Mouse (Mus musculus) c-Kit-positive CD71-positive TER-119-positive erythroid progenitor cells, embryonic 14.5 days (primary cell): ENCODE data around the gene Cstl1.
"Not testable (repeated sequence)": the region's sequence is repeated elsewhere in the genome, so short reads cannot be mapped to it uniquely, and the experiment has no call there.

ENCODE experiments used
- DNase-seq: peaks from one replicate; pipeline ENCODE4 v3.0.0-alpha.2; 2013; ENCODE audit warnings: low spot score

Cstl1 gene

GRCm38 (mm10) chr2:148750058-148750457, at the start of gene Cstl1:
Gene Cstl1 (plus strand): TSS chr2:148750358.
- DNase-seq = no peak

GRCm38 (mm10) chr2:148706409-148707201, 43.6 kb upstream of the Cstl1 start:
- peak; percentile 16 for DNase-seq

GRCm38 (mm10) chr2:148707202-148707530, 43.0 kb upstream of the Cstl1 start:
- no peak for DNase-seq

DNA sequence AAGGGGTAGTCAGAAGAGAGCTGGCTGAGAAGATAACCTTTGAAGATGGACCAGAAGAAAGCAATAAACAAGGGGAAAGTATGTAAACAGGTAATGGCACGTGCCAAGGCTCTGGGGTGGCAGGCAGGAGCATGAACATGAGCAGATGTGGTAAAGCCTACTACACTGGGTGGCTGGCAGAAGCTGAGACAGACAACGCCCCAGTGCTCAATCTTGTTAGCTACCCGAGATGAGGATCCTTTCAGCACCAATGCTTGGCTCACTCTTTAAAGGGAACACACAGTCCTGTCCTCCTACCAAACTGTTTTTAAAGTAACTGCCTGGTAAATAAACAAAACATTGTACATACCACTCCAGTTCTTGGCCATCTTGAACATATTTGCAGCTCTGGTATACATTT, 37.8 kb upstream of the Cstl1 start:
- DNase-seq = no peak

DNA sequence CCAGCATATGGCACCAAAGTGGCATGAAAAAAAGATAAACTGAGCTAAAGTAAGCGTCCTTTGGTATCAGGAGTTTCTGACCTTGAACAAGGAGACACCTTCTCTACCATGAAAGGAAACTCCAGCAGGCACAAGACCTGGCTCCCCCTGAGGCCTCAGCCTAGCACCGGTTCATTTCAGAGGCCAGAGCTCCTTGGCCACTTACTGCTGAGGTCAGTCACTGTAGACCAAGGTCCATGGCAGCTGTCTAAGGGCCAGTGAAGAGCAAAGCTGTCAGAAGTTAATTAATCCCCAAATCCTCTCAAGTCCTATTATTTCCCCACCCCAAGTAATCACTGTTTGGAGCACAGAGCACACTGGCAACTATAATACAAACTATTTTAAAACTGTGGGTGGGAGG, 33.1 kb upstream of the Cstl1 start:
- no peak for DNase-seq

DNA sequence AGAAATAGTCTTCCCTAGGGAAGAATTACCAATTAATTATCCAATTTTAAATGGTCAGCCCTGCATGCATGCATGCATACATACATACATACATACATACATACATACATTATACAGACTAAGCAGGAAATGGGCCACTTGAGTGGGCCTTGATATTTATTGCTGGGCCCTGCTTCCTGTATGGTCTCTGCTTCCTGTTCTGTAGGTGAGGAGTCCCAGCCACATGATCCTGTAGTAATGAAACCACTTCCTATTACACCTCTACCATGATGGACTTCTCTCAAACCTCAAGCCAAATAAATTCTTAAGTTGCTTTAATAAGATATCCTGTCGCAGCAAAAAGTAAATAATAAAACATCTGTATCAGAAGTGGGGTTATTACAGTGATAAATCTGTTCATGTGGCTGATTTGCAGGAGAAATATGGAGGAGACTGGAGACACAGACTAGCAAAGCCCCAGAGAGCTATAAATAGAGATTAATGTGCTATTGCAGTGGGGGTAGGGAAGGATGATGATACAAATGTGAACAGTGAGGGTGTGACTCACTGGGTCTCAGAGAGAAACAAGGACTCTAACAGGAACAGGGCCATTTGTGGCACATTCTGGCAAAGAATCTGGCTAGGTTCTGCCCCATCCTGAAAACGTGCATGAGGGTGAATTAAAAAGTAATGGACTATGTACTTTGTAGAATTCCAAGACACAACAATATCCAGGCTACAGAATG, 30.7 kb upstream of the Cstl1 start:
- no peak for DNase-seq

GRCm38 (mm10) chr2:148731614-148732326, 18.4 kb upstream of the Cstl1 start:
- DNase-seq = no peak

GRCm38 (mm10) chr2:148732327-148733000, 17.7 kb upstream of the Cstl1 start, which contains the start of gene Napb:
Gene Napb (minus strand): TSS chr2:148732467.
- DNase-seq = peak; percentile 44

DNA sequence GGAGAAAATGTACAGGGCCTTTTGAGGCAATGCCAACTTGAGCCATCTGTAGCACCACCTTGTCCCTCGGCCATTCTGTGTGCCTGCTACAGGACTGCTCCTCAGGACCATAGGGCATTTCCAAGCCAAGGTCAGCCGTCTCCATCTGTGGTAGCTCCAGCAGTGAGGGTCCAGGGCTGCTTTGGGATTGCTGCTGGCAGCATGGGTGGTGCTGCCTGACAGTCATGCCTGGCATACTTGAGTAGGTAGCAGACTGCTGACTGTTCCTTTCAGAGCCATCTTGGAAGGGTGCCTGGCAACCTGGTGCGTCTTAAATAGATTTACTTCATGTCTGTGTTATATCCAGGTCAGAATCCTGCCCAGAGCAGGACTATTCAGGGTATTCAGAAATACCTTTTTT, 7.2 kb upstream of the Cstl1 start:
- DNase-seq = no peak

- DNase-seq = no peak
Measured at GRCm38 (mm10) chr2:148743846-148744407, 6.2 kb upstream of the Cstl1 start.

- DNase-seq = peak; percentile 81
Measured at GRCm38 (mm10) chr2:148751893-148752813, 2.0 kb downstream of the Cstl1 start.

DNA sequence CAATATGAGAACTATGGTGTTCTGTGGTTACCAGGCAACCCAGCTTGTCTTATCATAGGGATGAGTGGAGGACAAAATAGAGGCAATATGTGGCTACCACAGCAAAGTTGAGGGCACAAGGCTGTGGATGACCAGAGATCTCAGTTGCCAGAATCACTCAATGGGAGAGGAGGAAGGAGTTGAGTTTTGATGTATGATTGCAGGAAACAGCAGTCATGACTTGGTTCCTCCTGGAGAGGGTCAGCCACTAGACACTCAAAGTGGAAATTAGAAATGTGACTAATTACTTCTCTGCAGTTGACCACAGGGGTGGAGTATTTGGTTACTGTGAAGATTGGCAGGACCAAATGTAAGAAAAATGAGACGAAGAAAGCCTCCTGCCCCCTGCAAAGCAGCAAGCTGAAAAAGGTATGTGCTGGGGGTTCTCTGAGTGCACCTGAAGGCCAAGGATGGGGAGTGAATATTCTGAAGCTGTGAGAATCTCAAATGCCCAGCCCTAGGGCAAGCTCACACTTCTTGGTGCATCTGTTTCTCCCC, 4.2 kb downstream of the Cstl1 start:
- DNase-seq = no peak

DNA sequence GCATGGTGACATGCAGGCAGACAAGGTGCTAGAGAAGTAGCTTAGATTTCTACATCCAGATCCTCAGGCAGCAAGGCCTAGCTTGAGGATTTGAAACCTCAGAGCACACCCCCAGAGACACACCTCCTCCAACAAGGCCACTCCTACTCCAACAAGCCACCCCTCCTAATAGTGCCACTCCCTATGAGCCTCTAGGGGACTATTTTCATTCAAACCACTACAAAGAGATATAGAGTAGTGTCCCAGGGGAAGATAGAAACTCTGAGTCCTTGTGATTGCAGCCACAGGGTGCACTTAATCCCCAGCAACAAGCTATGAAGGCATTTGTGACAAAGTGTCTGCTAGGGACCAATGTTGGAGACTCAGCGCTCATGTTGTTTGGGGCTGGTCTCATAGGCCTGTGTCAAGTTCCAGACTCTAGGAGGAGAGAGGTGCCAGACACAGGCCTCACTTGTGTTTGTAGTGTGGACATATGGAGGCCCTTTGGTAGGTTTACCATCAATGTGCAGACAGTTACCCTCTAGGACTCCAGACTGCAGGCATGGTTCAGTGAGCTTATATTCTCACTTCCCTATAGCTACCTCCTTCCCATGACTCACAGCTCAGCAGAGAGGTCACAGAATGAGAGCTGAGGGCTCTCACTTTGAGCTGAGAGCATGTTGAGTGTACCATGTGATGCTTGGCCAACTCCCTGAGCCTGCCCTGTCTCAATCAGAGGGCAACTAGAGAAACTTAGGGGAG, 13.7 kb downstream of the Cstl1 start:
- DNase-seq = no peak

GRCm38 (mm10) chr2:148771397-148771796, 21.2 kb downstream of the Cstl1 start, which contains the start of gene Cst11:
Gene Cst11 (minus strand): TSS chr2:148771497.
- DNase-seq = not testable (repeated sequence)

DNA sequence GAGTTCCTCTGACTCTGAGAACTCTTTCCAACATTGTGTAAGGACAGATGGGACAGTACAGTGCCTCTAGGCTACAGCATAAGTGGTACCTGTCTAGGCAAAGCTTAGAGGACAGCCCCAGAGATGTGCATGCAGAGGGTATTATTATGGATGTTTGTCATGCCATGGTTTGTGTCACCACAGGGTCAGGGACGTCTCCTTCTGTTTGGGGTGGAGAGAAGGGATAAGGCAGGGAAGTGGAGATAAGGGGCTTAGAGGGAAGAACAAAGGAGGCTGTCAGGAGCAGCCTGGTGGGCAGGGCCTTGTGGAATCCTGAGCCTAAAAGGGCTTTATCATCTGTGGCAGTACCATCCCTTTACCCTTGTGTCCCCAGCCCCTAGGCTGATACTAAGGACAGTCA, 31.6 kb downstream of the Cstl1 start, which contains the start of gene 8030411F24Rik:
Gene 8030411F24Rik, plus strand, starts transcription at position 301 of the 400 bp plus-strand sequence.
- no peak for DNase-seq

DNA sequence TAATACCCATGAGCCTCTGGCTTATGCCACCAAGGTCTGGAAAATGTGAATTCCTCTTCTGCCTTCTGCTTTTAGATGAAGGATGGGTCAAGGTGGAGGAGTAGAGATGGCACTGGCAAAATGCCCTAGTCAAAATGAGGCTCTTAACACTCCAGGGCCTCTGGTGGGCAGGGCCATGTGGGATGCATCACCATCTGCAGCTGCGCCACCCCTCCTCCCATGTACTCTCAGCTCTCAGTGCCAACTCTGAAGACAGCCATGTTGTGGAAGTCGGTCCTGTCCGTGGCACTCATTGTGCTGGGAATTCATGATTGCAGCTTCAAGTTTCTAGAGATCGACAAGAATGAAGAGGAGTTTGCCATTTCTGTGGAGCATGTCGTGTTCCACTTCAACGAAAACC, 39.0 kb downstream of the Cstl1 start, which contains the start of gene Cst12:
Gene Cst12, plus strand, starts transcription at position 220 of the 400 bp plus-strand sequence.
- DNase-seq = no peak

GRCm38 (mm10) chr2:148798485-148798884, 48.3 kb downstream of the Cstl1 start, which contains the start of gene Cst8:
Gene Cst8 (plus strand): TSS chr2:148798785.
- no peak for DNase-seq

- DNase-seq = no peak
Measured at GRCm38 (mm10) chr2:148801491-148801921, 51.3 kb downstream of the Cstl1 start.
